Mouse (Mus musculus): ENCODE data around the gene Zbtb18.

GRCm38 (mm10) chr1:177470951-177471350, 28.8 kb downstream of the Zbtb18 start:
- TF ChIP-seq CTCF (IDR thresholded peaks at IDR 0.05) (no peak), EP300 (IDR thresholded peaks at IDR 0.05) (no peak)
